Mouse (Mus musculus) lung, postnatal 0 days (tissue): ENCODE results near the gene Cacng8.

Experiments used
- CTCF ChIP-seq: IDR thresholded peaks from 2 replicates; pipeline ENCODE4 v1.5.1; 2016; ENCODE audit warnings: antibody characterized with exemption, mild to moderate bottlenecking
- EP300 ChIP-seq: IDR thresholded peaks from 2 replicates; pipeline ENCODE4 v1.6.1; 2016; ENCODE audit warnings: antibody characterized with exemption, mild to moderate bottlenecking, control low read depth

DNA sequence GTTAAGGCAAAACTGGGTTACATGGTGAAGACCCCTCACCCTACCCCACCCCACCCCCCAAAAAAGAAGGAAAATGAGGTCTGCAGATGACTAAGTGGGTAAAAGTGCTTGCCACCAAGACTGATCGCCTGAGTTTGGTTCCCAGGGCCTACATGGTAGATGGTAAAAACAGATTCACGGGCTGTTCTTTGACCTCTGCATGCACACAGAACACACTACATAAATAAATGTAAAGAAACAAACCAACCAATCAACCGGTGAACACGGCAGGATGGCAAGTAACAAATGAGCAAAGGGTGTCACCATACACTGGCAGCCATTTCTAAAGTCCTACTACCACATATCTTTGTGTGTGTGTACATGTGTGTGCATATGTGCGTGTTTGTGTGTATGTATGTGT, 42.2 kb upstream of the Cacng8 start:
- TF ChIP-seq CTCF (no peak), EP300 (no peak)
